Mouse (Mus musculus): ENCODE data around the gene Hps5. TPM values are rescaled to one million over a fixed set of nuclear protein-coding genes. Genes with fewer than 3 reads are reported as not detected.

Gene Hps5
- polyA plus RNA-seq (2017; shearing (Covaris generic)) = 36.6 TPM

GRCm38 (mm10) chr7:46795287-46796205 lies at the start of gene Hps5, which contains the start of gene Gtf2h1:
TSS of gene Hps5 (minus strand) at chr7:46796064.
TSS of gene Gtf2h1 (plus strand) at chr7:46796103.

GRCm38 (mm10) chr7:46840787-46841525 lies 45.1 kb upstream of the Hps5 start, which contains the start of gene Ldha:
TSS of gene Ldha (plus strand) at chr7:46841475.

GRCm38 (mm10) chr7:46751490-46751889 lies 44.4 kb downstream of the Hps5 start, which contains the start of gene Saa2:
TSS of gene Saa2 (plus strand) at chr7:46751790.

DNA sequence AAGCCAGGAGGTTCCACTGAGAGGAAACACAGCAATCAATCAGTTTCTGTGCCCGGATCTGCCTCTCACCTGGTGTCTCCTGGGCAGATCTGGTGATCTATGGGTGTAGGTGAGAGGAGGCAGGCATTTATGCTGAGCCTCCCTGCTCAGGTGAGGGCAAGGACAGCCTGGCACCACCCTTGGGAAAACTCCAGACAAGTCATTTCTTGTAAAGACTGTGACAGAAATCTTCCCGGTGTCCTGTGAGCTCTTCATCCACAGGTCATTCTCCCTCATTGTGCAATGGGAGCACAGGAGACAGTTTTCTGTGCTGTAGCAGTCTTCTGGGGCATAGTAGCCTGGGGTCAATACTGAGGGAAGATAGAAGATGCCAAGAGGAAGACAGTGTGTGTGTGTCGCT lies 53.0 kb downstream of the Hps5 start, which contains the start of gene Saa1:
Gene Saa1 (minus strand): TSS at position 101 of the 400 bp plus-strand sequence.

GRCm38 (mm10) chr7:46732458-46732857 lies 63.4 kb downstream of the Hps5 start, which contains the start of gene Saa4:
TSS of gene Saa4 (minus strand) at chr7:46732603.

GRCm38 (mm10) chr7:46715600-46715999 lies 80.3 kb downstream of the Hps5 start, which contains the start of gene Saa3:
TSS of gene Saa3 (minus strand) at chr7:46715700.

Other genes with a start within 250 kb of the Hps5 start
- gene Sergef, start 156.3 kb downstream of the Hps5 start, polyA plus RNA-seq (2017; shearing (Covaris generic)) = 19.9 TPM
- not detected for gene Tph1, start 123.5 kb downstream of the Hps5 start, polyA plus RNA-seq (2017; shearing (Covaris generic))
- 13.6 TPM for gene Saal1, start 85.4 kb downstream of the Hps5 start, polyA plus RNA-seq (2017; shearing (Covaris generic))
- gene Saa3, start 80.4 kb downstream of the Hps5 start, polyA plus RNA-seq (2017; shearing (Covaris generic)) = not detected
- gene Saa4, start 63.5 kb downstream of the Hps5 start, polyA plus RNA-seq (2017; shearing (Covaris generic)) = not detected
- 0.51 TPM for gene Saa1, start 53.1 kb downstream of the Hps5 start, polyA plus RNA-seq (2017; shearing (Covaris generic))
- not detected for gene Saa2, start 44.3 kb downstream of the Hps5 start, polyA plus RNA-seq (2017; shearing (Covaris generic))
- gene Gtf2h1, start within 50 bp of the Hps5 start, polyA plus RNA-seq (2017; shearing (Covaris generic)) = 45.1 TPM
- gene Ldha, start 45.4 kb upstream of the Hps5 start, polyA plus RNA-seq (2017; shearing (Covaris generic)) = 980 TPM
- gene Ldhc, start 65.1 kb upstream of the Hps5 start, polyA plus RNA-seq (2017; shearing (Covaris generic)) = not detected
- gene Tsg101, start 123.9 kb upstream of the Hps5 start, polyA plus RNA-seq (2017; shearing (Covaris generic)) = 113 TPM
- gene Uevld, start 162.5 kb upstream of the Hps5 start, polyA plus RNA-seq (2017; shearing (Covaris generic)) = 5.5 TPM
- gene Gm9999, start 187.5 kb upstream of the Hps5 start, polyA plus RNA-seq (2017; shearing (Covaris generic)) = not detected
- gene Spty2d1, start 212.3 kb upstream of the Hps5 start, polyA plus RNA-seq (2017; shearing (Covaris generic)) = 93.0 TPM